Mouse (Mus musculus) kidney, adult 2 months (tissue): Measurements from ENCODE around the gene D430042O09Rik.

ENCODE experiments used
- CTCF ChIP-seq: fragments of 200-500 bp; conservative IDR thresholded peaks from 2 replicates; pipeline ENCODE4 v1.5.1; 2011; ENCODE audit warnings: low read depth, mild to moderate bottlenecking, control low read depth, low read length, moderate library complexity, mixed read lengths; ENCODE audit not compliant: insufficient read depth, insufficient read length
- POLR2A ChIP-seq: fragments of 200-500 bp; IDR thresholded peaks from one replicate; pipeline ENCODE4 v1.6.1; 2011; ENCODE audit warnings: low read depth, low read length, control low read depth

DNA sequence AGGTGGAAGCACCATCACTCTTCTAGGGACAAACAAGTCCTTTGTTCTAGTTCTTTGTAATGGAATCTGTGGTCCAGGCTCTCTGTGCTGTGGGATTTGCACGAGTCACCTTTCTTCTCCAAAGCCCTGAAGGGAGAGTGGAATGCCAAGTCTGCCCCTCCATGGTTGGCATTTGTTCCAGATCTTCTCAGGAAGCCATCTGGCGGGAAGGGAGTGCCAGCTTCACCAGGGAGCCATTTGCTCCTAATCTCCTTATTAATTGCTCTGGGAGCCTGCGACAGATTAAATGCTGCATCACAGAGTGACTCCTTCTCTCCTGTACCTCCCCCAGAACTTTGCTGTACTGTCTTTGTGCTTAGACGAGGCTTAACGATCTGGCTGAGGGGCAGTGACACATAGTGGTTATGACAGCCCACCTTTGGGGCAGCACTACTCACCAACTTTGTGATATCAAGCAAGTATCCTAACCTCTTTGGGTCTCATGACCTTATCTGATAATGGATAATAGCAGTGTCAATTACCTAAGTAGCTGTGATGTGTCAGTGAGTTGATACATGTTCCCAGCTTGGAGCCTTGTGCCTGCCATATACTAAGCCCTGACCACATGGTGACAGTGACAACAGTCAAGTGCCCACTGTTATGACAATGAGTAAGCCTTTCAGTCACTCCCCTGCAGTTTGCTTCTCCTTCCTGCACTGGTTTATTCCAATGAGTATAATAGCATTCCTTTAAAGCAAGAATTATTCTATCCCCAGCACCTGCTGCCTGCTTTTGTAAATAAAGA is 15.7 kb downstream of the D430042O09Rik start:
- TF ChIP-seq CTCF (no peak), POLR2A (no peak)
